Mouse (Mus musculus) myocyte (in vitro differentiated cells): Measurements from ENCODE around the gene Psma4.

Experiments
- CEBPB ChIP-seq: IDR thresholded peaks from 2 replicates; pipeline ENCODE4 v1.6.1; 2011; ENCODE audit warnings: mild to moderate bottlenecking, moderate library complexity; ENCODE audit not compliant: poor library complexity, insufficient read depth, severe bottlenecking
- E2F4 ChIP-seq: IDR thresholded peaks from one replicate; pipeline ENCODE4 v1.6.1; 2011; ENCODE audit warnings: mild to moderate bottlenecking, control low read depth, moderate library complexity; ENCODE audit not compliant: insufficient read depth
- MAX ChIP-seq: IDR thresholded peaks from one replicate; pipeline ENCODE4 v1.6.1; 2011; ENCODE audit warnings: low read depth, mild to moderate bottlenecking, control low read depth
- MYOD1 ChIP-seq, 3 experiments: IDR thresholded peaks; one replicate each; pipeline ENCODE4 v1.6.1; 2011; ENCODE audit warnings: control low read depth in 2 of 3, low read depth in 2 of 3, mild to moderate bottlenecking in 2 of 3, moderate library complexity in 1 of 3; ENCODE audit not compliant: insufficient read length in 2 of 3, control insufficient read depth in 1 of 3
- MYOG ChIP-seq, 3 experiments: IDR thresholded peaks; one replicate each; pipeline ENCODE4 v1.6.1; 2011; ENCODE audit warnings: control low read depth in 2 of 3, low read depth in 2 of 3, mild to moderate bottlenecking in 2 of 3; ENCODE audit not compliant: insufficient read length in 2 of 3, control insufficient read depth in 1 of 3, insufficient read depth in 1 of 3
- POLR2A ChIP-seq: IDR thresholded peaks from one replicate; pipeline ENCODE4 v1.6.1; 2011; ENCODE audit warnings: low read depth, mild to moderate bottlenecking, control low read depth, moderate library complexity; ENCODE audit not compliant: insufficient read length
- POLR2AphosphoS2 ChIP-seq: IDR thresholded peaks from one replicate; pipeline ENCODE4 v1.6.1; 2011; ENCODE audit warnings: low read depth, control low read depth; ENCODE audit not compliant: insufficient read length
- REST ChIP-seq: IDR thresholded peaks from one replicate; pipeline ENCODE4 v1.6.1; 2011; ENCODE audit warnings: mild to moderate bottlenecking, control low read depth, moderate library complexity; ENCODE audit not compliant: insufficient read depth, insufficient read length
- SRF ChIP-seq: IDR thresholded peaks from one replicate; pipeline ENCODE4 v1.6.1; 2011; ENCODE audit warnings: low read depth; ENCODE audit not compliant: control insufficient read depth, insufficient read length
- USF1 ChIP-seq: IDR thresholded peaks from one replicate; pipeline ENCODE4 v1.6.1; 2011; ENCODE audit warnings: low read depth, mild to moderate bottlenecking, control low read depth, moderate library complexity

DNA sequence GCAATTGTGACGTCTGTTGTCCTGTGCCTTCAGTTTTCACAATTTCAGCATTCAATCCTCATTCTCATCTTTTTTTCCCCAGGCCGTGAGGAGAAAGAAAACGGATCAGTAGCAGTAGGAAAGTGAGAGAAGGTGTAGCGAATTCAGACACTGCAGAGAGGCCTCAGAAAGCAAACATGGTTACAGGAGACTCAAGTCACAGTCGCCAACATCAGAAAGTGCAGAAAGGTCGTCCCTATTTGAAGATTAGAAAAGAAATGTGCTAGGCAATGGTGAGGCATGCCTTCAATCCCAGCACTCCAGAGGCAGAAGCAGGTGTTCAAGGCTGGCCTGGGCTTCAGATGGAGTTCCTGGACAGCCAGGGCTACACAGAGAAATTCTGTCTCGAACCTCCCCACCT, 35.0 kb upstream of the Psma4 start:
- TF ChIP-seq E2F4 (no peak), POLR2A (no peak), MAX (no peak), MYOD1 (IDR thresholded peaks at IDR 0.05; ENCODE audit: control insufficient read depth in 1 of 3, insufficient read length in 2 of 3, low read depth in 2 of 3) (no peak), REST (no peak), SRF (no peak), USF1 (no peak), CEBPB (no peak), POLR2AphosphoS2 (no peak), MYOG (IDR thresholded peaks at IDR 0.05; ENCODE audit: control insufficient read depth in 1 of 3, insufficient read depth in 1 of 3, insufficient read length in 2 of 3, low read depth in 2 of 3) (no peak)
